Mouse (Mus musculus): ENCODE results near the gene Eif2s1. TPM values are rescaled to one million over a fixed set of nuclear protein-coding genes. Genes with fewer than 3 reads are reported as not detected.

Gene Eif2s1
- polyA plus RNA-seq, 1 experiment from 2014 or later, result 280 TPM

Other genes starting within 250 kb of the Eif2s1 start
- not detected in 2 replicates for gene Fam71d, start 170.3 kb upstream of the Eif2s1 start, polyA plus RNA-seq (2014; fragmentation: Nextera tagmentation; extraction: Ambion mirVana)
- 24.7 and 28.5 TPM in 2 replicates for gene Mpp5, start 112.9 kb upstream of the Eif2s1 start, polyA plus RNA-seq (2014; fragmentation: Nextera tagmentation; extraction: Ambion mirVana)
- gene Atp6v1d, start 181 bp upstream of the Eif2s1 start, polyA plus RNA-seq (2014; fragmentation: Nextera tagmentation; extraction: Ambion mirVana), result 109 and 110 TPM in 2 replicates
- 2.2 and 2.8 TPM in 2 replicates for gene Plek2, start 45.1 kb downstream of the Eif2s1 start, polyA plus RNA-seq (2014; fragmentation: Nextera tagmentation; extraction: Ambion mirVana)
- 10.5 and 11.6 TPM in 2 replicates for gene Tmem229b, start 145.8 kb downstream of the Eif2s1 start, polyA plus RNA-seq (2014; fragmentation: Nextera tagmentation; extraction: Ambion mirVana)
- 6.2 and 7.4 TPM in 2 replicates for gene Plekhh1, start 167.3 kb downstream of the Eif2s1 start, polyA plus RNA-seq (2014; fragmentation: Nextera tagmentation; extraction: Ambion mirVana)
- gene Pigh, start 227.8 kb downstream of the Eif2s1 start, polyA plus RNA-seq (2014; fragmentation: Nextera tagmentation; extraction: Ambion mirVana), result 25.5 and 26.5 TPM in 2 replicates